Mouse (Mus musculus): ENCODE measurements around the gene Tmc6.
A peak's percentile ranks its signal among the peaks of the same experiment; 100 is the strongest.

Gene Tmc6

GRCm38 (mm10) chr11:117749414-117749813 is 32.6 kb downstream of the Tmc6 start:
- DNase-seq (ENCODE audit: low spot score): peak; percentile 66

DNA sequence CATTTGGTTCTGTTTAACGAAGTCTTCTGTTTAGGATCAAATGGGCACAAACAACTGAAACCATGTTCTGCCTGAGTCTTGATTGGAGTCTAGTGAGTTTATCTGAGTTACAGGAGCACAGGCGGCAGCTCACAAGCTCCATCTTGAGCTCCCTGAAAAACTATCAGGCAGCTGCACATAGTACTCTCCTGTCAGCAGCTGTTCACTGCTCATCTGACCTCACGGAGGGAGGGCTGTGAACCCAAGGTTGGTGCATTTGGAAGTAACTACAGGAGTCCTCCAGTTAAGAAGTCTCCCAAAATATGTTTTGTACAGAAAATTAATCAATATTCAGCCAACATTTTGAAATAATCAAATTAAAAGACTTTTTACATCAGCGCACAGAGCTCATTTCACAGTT is 33.4 kb downstream of the Tmc6 start:
- no peak for DNase-seq (ENCODE audit: low spot score)

- DNase-seq (ENCODE audit: low spot score): no peak
These were observed 38.5 kb downstream of the Tmc6 start for GRCm38 (mm10) chr11:117743454-117744030.

DNA sequence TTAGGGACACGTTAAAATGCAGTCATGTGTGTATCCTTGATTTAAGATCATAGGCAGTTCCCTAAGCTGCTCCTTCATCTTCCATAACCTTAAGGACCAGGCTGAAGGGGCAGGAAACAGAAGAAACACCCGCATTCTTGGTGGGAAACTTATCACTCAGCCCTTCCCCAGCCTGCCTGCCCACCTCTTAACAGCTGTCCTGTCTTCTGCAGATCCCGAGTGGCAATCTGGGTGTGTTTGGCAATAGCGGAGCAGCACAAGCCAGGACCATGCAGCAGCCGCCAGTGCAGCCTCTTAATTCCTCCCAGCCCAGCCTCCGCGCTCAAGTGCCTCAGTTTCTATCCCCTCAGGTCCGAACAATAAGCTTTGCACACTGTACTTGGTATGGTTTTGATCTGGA is 39.3 kb downstream of the Tmc6 start:
- DNase-seq (ENCODE audit: low spot score): no peak

GRCm38 (mm10) chr11:117742243-117742642 is 39.8 kb downstream of the Tmc6 start:
- no peak for DNase-seq (ENCODE audit: low spot score)

GRCm38 (mm10) chr11:117741128-117741527 is 40.9 kb downstream of the Tmc6 start:
- no peak for DNase-seq (ENCODE audit: low spot score)

DNA sequence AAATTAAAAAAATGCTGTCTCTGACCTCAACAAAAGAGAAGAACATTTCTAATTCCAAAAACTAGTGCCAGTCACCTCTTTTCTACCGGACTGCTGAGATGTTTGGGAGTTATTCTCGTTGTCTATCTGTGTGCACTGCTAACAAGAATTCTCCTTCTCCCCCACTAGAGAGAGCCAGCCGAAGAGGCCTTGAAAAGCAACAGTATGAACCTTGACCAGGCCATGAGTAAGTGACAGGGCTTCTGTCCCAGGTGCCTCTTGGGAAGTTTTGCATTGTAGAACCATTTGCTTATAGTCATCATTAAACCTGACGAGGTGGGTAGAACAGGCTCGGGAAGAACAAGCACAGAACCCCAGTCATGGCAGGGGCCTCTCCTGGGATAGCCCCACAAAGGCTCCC is 43.9 kb downstream of the Tmc6 start:
- no peak for DNase-seq (ENCODE audit: low spot score)

DNA sequence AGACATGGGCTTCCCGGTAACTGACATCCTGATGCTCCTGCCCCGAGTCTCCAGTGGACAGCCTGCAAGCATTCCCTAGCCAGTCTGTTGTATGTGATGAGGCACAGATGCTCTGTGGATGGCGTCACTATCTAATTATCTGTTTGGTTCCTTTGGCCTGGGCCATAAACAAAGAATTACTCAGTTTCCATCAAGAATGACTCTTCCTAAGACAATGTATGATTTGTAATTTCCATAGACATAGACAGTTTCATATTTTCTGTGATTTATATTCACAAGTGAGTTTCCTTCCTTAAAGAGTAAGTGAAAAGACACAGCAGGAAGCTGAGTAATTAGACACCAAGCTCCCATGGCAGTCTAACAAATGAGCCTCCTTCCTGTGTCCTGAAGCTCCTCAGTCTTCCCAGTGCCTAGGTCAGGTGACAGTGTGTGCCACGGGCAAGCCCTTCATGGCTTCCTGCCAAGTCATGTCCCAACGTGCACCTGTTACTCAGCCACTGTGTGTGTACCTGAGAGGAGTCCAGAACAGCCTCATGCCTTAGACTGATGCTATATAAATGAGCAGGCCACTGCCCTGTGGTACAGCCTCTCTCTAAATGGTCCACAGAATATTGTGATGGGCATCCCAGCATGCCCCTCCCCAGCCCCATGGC is 45.8 kb downstream of the Tmc6 start:
- no peak for DNase-seq (ENCODE audit: low spot score)

DNA sequence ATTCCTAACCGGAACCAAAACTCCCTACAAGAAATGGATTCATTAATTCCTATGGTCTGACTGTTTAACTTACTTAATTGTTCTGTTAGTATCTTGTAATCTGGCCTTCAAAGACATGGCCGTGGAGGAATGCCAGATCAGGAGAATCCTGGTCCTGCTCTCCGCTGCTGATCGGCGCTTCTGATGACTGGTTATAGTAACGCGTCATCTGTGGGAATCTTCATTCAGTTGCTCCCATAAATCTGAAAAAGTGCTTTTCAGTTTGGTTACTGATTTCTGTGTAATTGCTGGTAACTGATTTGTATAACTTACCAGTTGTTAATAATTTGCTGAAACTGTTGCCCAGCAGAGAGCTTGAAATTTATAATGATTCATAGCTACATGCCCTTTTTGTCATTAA is 50.5 kb downstream of the Tmc6 start:
- no peak for DNase-seq (ENCODE audit: low spot score)

- DNase-seq (ENCODE audit: low spot score): no peak
These were observed 51.5 kb downstream of the Tmc6 start for GRCm38 (mm10) chr11:117730490-117730838.

DNA sequence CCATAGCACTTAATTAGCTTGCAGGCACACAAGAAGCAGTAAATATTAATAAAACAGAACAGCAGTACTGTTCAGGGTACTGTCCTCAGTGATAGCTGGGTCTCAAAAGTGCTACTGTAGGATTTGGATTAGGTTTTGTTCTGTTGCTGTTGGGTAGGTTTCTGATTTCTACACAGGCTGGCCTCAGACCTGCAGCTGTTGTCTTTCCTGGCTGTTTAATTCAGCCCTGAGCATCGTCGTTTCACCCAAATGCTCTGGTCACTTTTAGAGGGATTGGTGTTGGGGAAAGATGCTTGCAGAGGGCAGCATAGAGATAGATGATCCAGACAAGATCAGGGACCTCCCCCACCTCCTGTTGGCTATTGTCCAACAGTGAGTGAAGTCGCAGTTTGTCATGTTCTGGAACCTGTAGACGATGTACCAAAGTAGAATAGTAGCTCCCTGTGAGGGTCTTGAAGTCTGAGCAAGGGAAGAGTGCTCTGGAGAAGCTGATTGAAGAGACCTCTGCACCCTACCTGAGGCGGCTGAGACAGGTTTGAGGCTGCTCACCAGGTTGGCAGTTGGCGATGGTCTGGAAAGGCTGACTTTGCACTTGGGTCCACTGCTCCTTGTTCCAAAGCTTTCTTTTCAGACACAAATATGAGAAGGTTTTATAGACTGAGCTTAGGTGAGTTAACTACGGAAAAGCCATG is 52.1 kb downstream of the Tmc6 start:
- no peak for DNase-seq (ENCODE audit: low spot score)

DNA sequence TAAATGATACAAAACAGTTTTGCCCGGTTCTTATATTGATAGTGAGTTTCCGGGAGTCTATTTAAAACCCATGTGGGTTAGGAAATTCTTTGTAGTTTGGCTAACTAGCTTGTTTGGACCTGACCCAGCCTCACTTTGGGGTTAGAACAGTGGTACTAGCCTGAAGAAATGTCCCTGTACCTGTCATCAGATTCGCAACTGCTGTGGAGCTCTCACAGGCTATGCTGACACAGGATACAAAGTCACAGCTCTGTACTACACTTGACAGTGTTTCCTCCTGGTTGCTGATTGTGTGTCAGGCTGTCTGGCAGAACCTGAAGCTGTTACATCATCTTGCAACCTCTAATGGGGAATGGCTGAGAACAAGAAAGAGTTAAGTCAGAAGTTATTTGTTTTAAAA is 52.7 kb downstream of the Tmc6 start:
- no peak for DNase-seq (ENCODE audit: low spot score)

GRCm38 (mm10) chr11:117728841-117729240 is 53.2 kb downstream of the Tmc6 start:
- DNase-seq (ENCODE audit: low spot score): no peak

DNA sequence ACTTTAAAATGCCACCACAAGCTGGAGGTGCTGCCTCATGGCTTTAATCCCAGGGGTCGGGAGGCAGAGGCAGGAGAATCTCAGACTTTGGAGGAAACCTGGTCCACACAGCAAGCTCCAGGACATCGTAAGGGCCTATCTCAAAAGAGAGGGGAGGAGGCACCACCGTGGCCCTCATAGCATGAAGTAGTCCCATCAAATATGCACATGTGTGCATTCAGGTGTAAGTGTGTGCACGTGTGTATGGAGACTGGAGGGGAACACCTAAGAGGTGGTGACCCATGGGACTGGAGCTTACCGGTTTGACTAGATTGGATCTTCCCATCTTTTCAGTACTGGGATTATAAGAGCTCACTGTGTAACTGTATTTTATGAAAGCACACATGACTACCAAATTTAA is 53.8 kb downstream of the Tmc6 start:
- DNase-seq (ENCODE audit: low spot score): no peak

- no peak for DNase-seq (ENCODE audit: low spot score)
These were observed 55.0 kb downstream of the Tmc6 start for GRCm38 (mm10) chr11:117727031-117727430.

DNA sequence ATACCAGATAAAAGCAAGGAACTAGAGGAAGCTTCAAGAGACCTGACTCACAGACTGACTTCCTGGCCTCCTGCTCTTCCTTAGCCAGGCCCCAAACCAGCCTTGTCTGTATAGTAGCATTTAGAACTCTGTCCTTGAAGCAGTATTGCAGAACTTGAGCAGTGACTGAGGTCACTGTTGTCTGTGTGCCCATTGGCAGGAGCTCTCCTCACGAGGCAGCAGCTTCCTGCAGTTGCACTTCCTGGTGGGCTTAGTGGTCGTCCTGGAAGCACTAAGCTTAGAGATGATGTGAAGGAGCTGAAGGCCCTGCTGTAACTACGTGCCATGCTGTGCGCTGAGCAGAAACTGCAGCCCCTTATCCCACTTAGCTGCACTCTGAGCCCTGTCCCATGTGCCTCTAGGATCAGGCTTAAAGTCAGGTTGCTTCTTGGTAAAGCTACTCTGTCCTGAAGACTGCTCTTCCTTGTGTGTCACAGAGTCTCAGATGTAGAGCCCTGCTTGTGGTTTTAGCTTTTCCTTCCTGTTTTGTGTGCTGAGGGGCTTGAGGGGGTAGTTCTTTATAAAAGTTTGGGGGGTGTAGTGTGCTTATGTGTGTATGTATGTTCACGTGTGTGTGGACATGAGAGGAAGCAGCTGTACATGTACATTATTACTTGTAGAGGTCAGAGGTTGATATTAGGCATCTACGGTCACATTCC is 57.2 kb downstream of the Tmc6 start:
- DNase-seq (ENCODE audit: low spot score): no peak

DNA sequence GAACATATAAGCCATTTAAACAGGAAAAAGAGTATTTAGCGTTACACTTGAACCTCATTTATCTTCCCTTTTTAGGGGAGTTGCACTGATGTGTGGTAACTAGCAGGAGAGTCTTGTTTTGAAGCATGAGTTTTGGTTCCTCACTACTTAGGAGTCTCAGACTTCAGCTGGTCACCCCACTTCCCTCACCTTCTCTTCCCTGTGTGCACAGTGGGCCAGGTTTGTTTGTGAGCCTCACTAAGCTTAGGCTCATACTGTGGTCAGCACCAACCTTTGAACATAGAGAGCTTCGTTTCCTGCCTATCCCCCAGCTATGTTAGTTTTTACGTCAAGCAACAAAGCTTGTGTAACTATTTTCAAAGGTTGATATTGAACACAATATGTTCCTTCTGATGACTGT is 63.2 kb downstream of the Tmc6 start:
- DNase-seq (ENCODE audit: low spot score): no peak

Data from left cerebral cortex, adult 11 months (tissue).